ENCODE assay signal across 15 mouse cellular contexts in genomic region chr7:63903635-63904380, GRCm38 (mm10). TPM values are rescaled to one million over a fixed set of nuclear protein-coding genes. Genes with fewer than 3 reads are reported as not detected.
A peak's percentile ranks its signal among the peaks of the same experiment; 100 is the strongest.
DNase-seq lines count a peak whose midpoint lies in the region; ATAC-seq and TF ChIP-seq lines count a peak whose summit lies in the region.
"Had no signal": no experiment of that assay in that cellular context is flagged by ENCODE, and none has a peak within 500 bp of the region (broad histone marks: within the 10 kb centered on the region; RNA-seq: fewer than 3 reads in every experiment).

No protein-coding gene starts in this region.

- H3K4me1 ChIP-seq in heart, postnatal 0 days (ENCODE audit: control insufficient read depth, insufficient read depth) = peaks cover 60% of the 10 kb centered on the region
- H3K4me1 ChIP-seq in embryonic facial prominence, embryonic 15.5 days = peaks cover 36% of the 10 kb centered on the region

- TF ChIP-seq CTCF in heart, postnatal 0 days (IDR thresholded peaks at IDR 0.05; ENCODE audit: low read depth) = no peak

- TF ChIP-seq EP300 in heart, postnatal 0 days (IDR thresholded peaks at IDR 0.05; ENCODE audit: low read depth) = no peak

- 52% methylated on average over 9 of the region's 9 CpGs for WGBS in heart, postnatal 0 days
- WGBS in embryonic facial prominence, embryonic 15.5 days = 49% methylated on average over 9 of the region's 9 CpGs

- no peak for ATAC-seq in heart, postnatal 0 days (ENCODE audit: insufficient read depth, low read depth)
- no peak for ATAC-seq in embryonic facial prominence, embryonic 15.5 days (ENCODE audit: insufficient number of reproducible peaks, low FRiP score, low TSS enrichment, low read depth)
- peak; percentile 62 for ATAC-seq in megakaryocyte progenitor cell, adult 5-6 weeks (replicated peaks; ENCODE audit: poor library complexity)
- ATAC-seq in erythroblast, adult 5-6 weeks (replicated peaks; ENCODE audit: low FRiP score, poor library complexity, severe bottlenecking) = no peak
- ATAC-seq: forebrain, postnatal 0 days had no signal

- DNase-seq in heart, postnatal 0 days (ENCODE audit: low spot score) = no peak
- DNase-seq in heart, postnatal 4 days = no peak
- DNase-seq in lung, postnatal 25 days (ENCODE audit: low spot score) = peak; percentile 72
- no peak for DNase-seq in lung, postnatal 10 days
- no peak for DNase-seq in right cerebral cortex, postnatal 36 days (ENCODE audit: low spot score in 2 of 2)
- DNase-seq: cerebellum, postnatal 25 days; forebrain, postnatal 0 days; gastrocnemius, postnatal 36 days; heart, postnatal 14 days; lung, embryonic 14.5 days had no signal

- H3K27me3 ChIP-seq in heart, postnatal 0 days (ENCODE audit: control insufficient read depth, insufficient read depth, low read length) = no peaks in the 10 kb centered on the region
- no peaks in the 10 kb centered on the region for H3K27me3 ChIP-seq in embryonic facial prominence, embryonic 15.5 days

- no peaks in the 10 kb centered on the region for H3K36me3 ChIP-seq in heart, postnatal 0 days (replicated peaks; ENCODE audit: control insufficient read depth, insufficient read depth, low read length)
- no peaks in the 10 kb centered on the region for H3K36me3 ChIP-seq in embryonic facial prominence, embryonic 15.5 days

- H3K9ac ChIP-seq in heart, postnatal 0 days (replicated peaks; ENCODE audit: low read depth, low read length) = no peak overlapping the region
- no peak overlapping the region for H3K9ac ChIP-seq in embryonic facial prominence, embryonic 15.5 days
- H3K9ac ChIP-seq: forebrain, postnatal 0 days; lung, embryonic 14.5 days had no signal

- H3K4me2 ChIP-seq in heart, postnatal 0 days (ENCODE audit: low read depth, low read length) = no peak overlapping the region
- H3K4me2 ChIP-seq in embryonic facial prominence, embryonic 15.5 days (replicated peaks) = no peak overlapping the region
- H3K4me2 ChIP-seq: lung, embryonic 14.5 days had no signal

- H3K9me3 ChIP-seq in heart, postnatal 0 days (replicated peaks; ENCODE audit: control insufficient read depth, low read length) = no peaks in the 10 kb centered on the region
- no peaks in the 10 kb centered on the region for H3K9me3 ChIP-seq in embryonic facial prominence, embryonic 15.5 days (replicated peaks)

- no peak overlapping the region for H3K4me3 ChIP-seq in heart, postnatal 0 days (ENCODE audit: low read depth, low read length)
- no peak overlapping the region for H3K4me3 ChIP-seq in embryonic facial prominence, embryonic 15.5 days (replicated peaks)

- peak overlapping the region; percentile 62 for H3K27ac ChIP-seq in heart, postnatal 0 days (ENCODE audit: low read depth)
- H3K27ac ChIP-seq in embryonic facial prominence, embryonic 15.5 days (replicated peaks) = 0 out of 2 replicates have a peak overlapping the region, but pooled peaks have one; percentile 28

RNA-seq across cellular contexts. Expression of gene E030018B13Rik, which starts 12.8 kb away (rescaled TPM):
- total RNA-seq in heart, postnatal 0 days (2014; rRNA removed; ENCODE audit: low replicate concordance) = not detected in 2 replicates
- 0.11 and 0.15 TPM in 2 replicates for polyA plus RNA-seq in heart, postnatal 0 days (2015; fragmentation: Nextera tagmentation; extraction: Ambion mirVana)
- not detected for total RNA-seq in heart, postnatal 4 days (2021)
- 0.16 and 0.22 TPM in 2 replicates for polyA plus RNA-seq in embryonic facial prominence, embryonic 15.5 days (2015; fragmentation: Nextera tagmentation; extraction: Ambion mirVana)
- total RNA-seq in megakaryocyte progenitor cell, adult 5-6 weeks (2015) = not detected in 2 replicates
- not detected in 2 replicates for total RNA-seq in megakaryocyte progenitor cell, adult 5-6 weeks (2017)
- not detected in 2 replicates for total RNA-seq in erythroblast, adult 5-6 weeks (2015; ENCODE audit: low replicate concordance)
- total RNA-seq in erythroblast, adult 5-6 weeks (2017; ENCODE audit: low replicate concordance) = not detected in 2 replicates
- total RNA-seq: forebrain, postnatal 0 days; gastrocnemius, postnatal 36 days; heart, postnatal 14 days; left cerebral cortex, adult 18-20 months had no signal
- polyA plus RNA-seq: brain, embryonic 14.5 days; forebrain, postnatal 0 days had no signal

RNA-seq across cellular contexts. Expression of gene Klf13, which starts 34.9 kb away (rescaled TPM):
- total RNA-seq in heart, postnatal 0 days (2014; rRNA removed; ENCODE audit: low replicate concordance) = 40.7 and 47.4 TPM in 2 replicates
- 26.0 and 26.5 TPM in 2 replicates for polyA plus RNA-seq in heart, postnatal 0 days (2015; fragmentation: Nextera tagmentation; extraction: Ambion mirVana)
- 10 to 100 TPM; 52.1 to 53.2 TPM for total RNA-seq in heart, postnatal 4 days (2021)
- polyA plus RNA-seq in embryonic facial prominence, embryonic 15.5 days (2015; fragmentation: Nextera tagmentation; extraction: Ambion mirVana) = 39.2 and 39.9 TPM in 2 replicates
- 37.6 and 46.3 TPM in 2 replicates for total RNA-seq in megakaryocyte progenitor cell, adult 5-6 weeks (2015)
- total RNA-seq in megakaryocyte progenitor cell, adult 5-6 weeks (2017) = 16.9 and 24.3 TPM in 2 replicates
- 29.4 and 32.6 TPM in 2 replicates for total RNA-seq in erythroblast, adult 5-6 weeks (2015; ENCODE audit: low replicate concordance)
- 16.7 and 36.9 TPM in 2 replicates for total RNA-seq in erythroblast, adult 5-6 weeks (2017; ENCODE audit: low replicate concordance)
